8 mouse cellular contexts compared by ENCODE assay signal in genomic region chr2:156841841-156842706, GRCm38 (mm10). TPM values are rescaled to one million over a fixed set of nuclear protein-coding genes. Genes with fewer than 3 reads are reported as not detected.
A peak's percentile ranks its signal among the peaks of the same experiment; 100 is the strongest.
DNase-seq lines count a peak whose midpoint lies in the region; ATAC-seq and TF ChIP-seq lines count a peak whose summit lies in the region.

No protein-coding gene starts in this region.

- H3K9me3 ChIP-seq in forebrain, embryonic 15.5 days = no peaks in the 10 kb centered on the region
- no peaks in the 10 kb centered on the region for H3K9me3 ChIP-seq in hindbrain, embryonic 16.5 days (ENCODE audit: control insufficient read depth, low read length)
- H3K9me3 ChIP-seq in liver, embryonic 15.5 days (replicated peaks) = no peaks in the 10 kb centered on the region
- H3K9me3 ChIP-seq in neural tube, embryonic 14.5 days (ENCODE audit: control insufficient read depth, low read length) = no peaks in the 10 kb centered on the region

- peaks cover 15% of the 10 kb centered on the region for H3K4me1 ChIP-seq in lung, adult 2 months (ENCODE audit: control insufficient read depth, insufficient read depth, low read length)
- peaks cover 58% of the 10 kb centered on the region for H3K4me1 ChIP-seq in forebrain, embryonic 15.5 days
- peaks cover 34% of the 10 kb centered on the region for H3K4me1 ChIP-seq in hindbrain, embryonic 16.5 days (ENCODE audit: control insufficient read depth, insufficient read depth, low read depth, low read length)
- peaks cover 48% of the 10 kb centered on the region for H3K4me1 ChIP-seq in liver, embryonic 15.5 days (replicated peaks)
- peaks cover 24% of the 10 kb centered on the region; the same call in 1 of the 2 replicates for H3K4me1 ChIP-seq in neural tube, embryonic 14.5 days (ENCODE audit: control insufficient read depth, insufficient read depth, low read length)

- no peak overlapping the region for H3K4me3 ChIP-seq in lung, adult 2 months (replicated peaks; ENCODE audit: extremely low read depth, low read depth, low read length)
- H3K4me3 ChIP-seq in forebrain, embryonic 15.5 days = peak overlapping the region; percentile 67
- peak overlapping the region; percentile 66 for H3K4me3 ChIP-seq in hindbrain, embryonic 16.5 days (ENCODE audit: low read length)
- H3K4me3 ChIP-seq in liver, embryonic 15.5 days (replicated peaks) = peak overlapping the region; percentile 72
- H3K4me3 ChIP-seq in neural tube, embryonic 14.5 days (ENCODE audit: low read depth, low read length) = peak overlapping the region; percentile 59

- H3K27ac ChIP-seq in forebrain, embryonic 15.5 days (replicated peaks) = peak overlapping the region; percentile 86
- H3K27ac ChIP-seq in hindbrain, embryonic 16.5 days (ENCODE audit: low read depth, low read length) = peak overlapping the region; percentile 84
- H3K27ac ChIP-seq in liver, embryonic 15.5 days (replicated peaks) = peak overlapping the region; percentile 67
- H3K27ac ChIP-seq in neural tube, embryonic 14.5 days (ENCODE audit: low read depth, low read length) = no peak overlapping the region; the same call in 1 of the 2 replicates

- peak; percentile 26 to 36 for DNase-seq in lung, adult 18-20 months
- no peak for DNase-seq in lung, adult 2 months
- peak; percentile 76 for DNase-seq in adrenal gland, postnatal 14 days
- DNase-seq in thymus, postnatal 25 days = peak; percentile 38

- 28% methylated on average over 20 of the region's 20 CpGs for WGBS in lung, adult 2 months
- WGBS in forebrain, embryonic 15.5 days = 3% methylated on average over 20 of the region's 20 CpGs
- WGBS in hindbrain, embryonic 16.5 days = 9% methylated on average over 20 of the region's 20 CpGs
- WGBS in liver, embryonic 15.5 days (ENCODE audit: insufficient replicate concordance) = 7% methylated on average over 20 of the region's 20 CpGs
- 3% methylated on average over 20 of the region's 20 CpGs for WGBS in neural tube, embryonic 14.5 days

- no peak for TF ChIP-seq POLR2A in lung, adult 2 months (IDR thresholded peaks at IDR 0.05; ENCODE audit: borderline replicate concordance, extremely low read depth, low read depth, low read length)

- H3K27me3 ChIP-seq in forebrain, embryonic 15.5 days = no peaks in the 10 kb centered on the region
- H3K27me3 ChIP-seq in hindbrain, embryonic 16.5 days (replicated peaks; ENCODE audit: control insufficient read depth, insufficient read depth, low read length) = peaks cover 19% of the 10 kb centered on the region
- no peaks in the 10 kb centered on the region; the same call in 1 of the 2 replicates for H3K27me3 ChIP-seq in liver, embryonic 15.5 days
- H3K27me3 ChIP-seq in neural tube, embryonic 14.5 days (ENCODE audit: control insufficient read depth, insufficient read depth, low read length) = peaks cover 5% of the 10 kb centered on the region; the same call in 1 of the 2 replicates

- no peaks in the 10 kb centered on the region for H3K36me3 ChIP-seq in forebrain, embryonic 15.5 days
- H3K36me3 ChIP-seq in hindbrain, embryonic 16.5 days (ENCODE audit: control insufficient read depth, insufficient read depth, low read length) = no peaks in the 10 kb centered on the region
- peaks cover 11% of the 10 kb centered on the region; the same call in 1 of the 2 replicates for H3K36me3 ChIP-seq in liver, embryonic 15.5 days (replicated peaks)
- no peaks in the 10 kb centered on the region for H3K36me3 ChIP-seq in neural tube, embryonic 14.5 days (ENCODE audit: control insufficient read depth, insufficient read depth, low read length)

- ATAC-seq in forebrain, embryonic 15.5 days (replicated peaks) = peak; percentile 23
- ATAC-seq in hindbrain, embryonic 16.5 days = peak; percentile 43
- ATAC-seq in liver, embryonic 15.5 days (ENCODE audit: insufficient read depth) = 0 out of 2 replicates have a peak, but pooled peaks have one; percentile 4
- ATAC-seq in neural tube, embryonic 14.5 days (ENCODE audit: low read depth) = no peak

- peak overlapping the region; percentile 90 for H3K4me2 ChIP-seq in forebrain, embryonic 15.5 days (replicated peaks)
- peak overlapping the region; percentile 98 for H3K4me2 ChIP-seq in hindbrain, embryonic 16.5 days (ENCODE audit: low read length)
- peak overlapping the region; percentile 96 for H3K4me2 ChIP-seq in liver, embryonic 15.5 days
- peak overlapping the region; percentile 81 for H3K4me2 ChIP-seq in neural tube, embryonic 14.5 days (ENCODE audit: low read depth, low read length)

- no peak for TF ChIP-seq CTCF in lung, adult 2 months (IDR thresholded peaks at IDR 0.05; ENCODE audit: insufficient read depth, low read length)

- H3K9ac ChIP-seq in forebrain, embryonic 15.5 days (replicated peaks) = peak overlapping the region; percentile 72
- peak overlapping the region; percentile 74; the same call in 1 of the 2 replicates for H3K9ac ChIP-seq in hindbrain, embryonic 16.5 days (ENCODE audit: low read depth, low read length)
- peak overlapping the region; percentile 29; the same call in 1 of the 2 replicates for H3K9ac ChIP-seq in liver, embryonic 15.5 days
- no peak overlapping the region for H3K9ac ChIP-seq in neural tube, embryonic 14.5 days (replicated peaks; ENCODE audit: low read depth, low read length)

RNA-seq across cellular contexts. Expression of gene Tgif2, which starts 2.3 kb away (rescaled TPM):
- polyA plus RNA-seq in lung, adult 2 months (2012; rRNA removed) = 8.4 and 11.8 TPM in 2 replicates
- total RNA-seq in adrenal gland, postnatal 14 days (2021) = 6.9 and 7.7 TPM in 2 replicates
- polyA plus RNA-seq in forebrain, embryonic 15.5 days (2015; fragmentation: Nextera tagmentation; extraction: Ambion mirVana) = 42.4 and 45.2 TPM in 2 replicates
- polyA plus RNA-seq in hindbrain, embryonic 16.5 days (2015; fragmentation: Nextera tagmentation; extraction: Ambion mirVana) = 16.0 and 20.4 TPM in 2 replicates
- polyA plus RNA-seq in liver, embryonic 15.5 days (2015; fragmentation: Nextera tagmentation; extraction: Ambion mirVana) = 6.3 and 6.6 TPM in 2 replicates
- 11.2 and 14.9 TPM in 2 replicates for polyA plus RNA-seq in neural tube, embryonic 14.5 days (2014; fragmentation: Nextera tagmentation; extraction: Ambion mirVana)

RNA-seq across cellular contexts. Expression of gene 4930518I15Rik, which starts 15.7 kb away (rescaled TPM):
- 0.89 and 1.7 TPM in 2 replicates for polyA plus RNA-seq in lung, adult 2 months (2012; rRNA removed)
- 2.8 and 4.1 TPM in 2 replicates for total RNA-seq in adrenal gland, postnatal 14 days (2021)
- polyA plus RNA-seq in forebrain, embryonic 15.5 days (2015; fragmentation: Nextera tagmentation; extraction: Ambion mirVana) = 11.2 and 12.1 TPM in 2 replicates
- 6.9 and 8.1 TPM in 2 replicates for polyA plus RNA-seq in hindbrain, embryonic 16.5 days (2015; fragmentation: Nextera tagmentation; extraction: Ambion mirVana)
- 2.0 and 2.5 TPM in 2 replicates for polyA plus RNA-seq in liver, embryonic 15.5 days (2015; fragmentation: Nextera tagmentation; extraction: Ambion mirVana)
- 7.6 and 9.1 TPM in 2 replicates for polyA plus RNA-seq in neural tube, embryonic 14.5 days (2014; fragmentation: Nextera tagmentation; extraction: Ambion mirVana)

RNA-seq across cellular contexts. Expression of gene Rab5if, which starts 20.9 kb away (rescaled TPM):
- 82.5 and 104 TPM in 2 replicates for polyA plus RNA-seq in lung, adult 2 months (2012; rRNA removed)
- 269 and 294 TPM in 2 replicates for total RNA-seq in adrenal gland, postnatal 14 days (2021)
- polyA plus RNA-seq in forebrain, embryonic 15.5 days (2015; fragmentation: Nextera tagmentation; extraction: Ambion mirVana) = 144 and 145 TPM in 2 replicates
- polyA plus RNA-seq in hindbrain, embryonic 16.5 days (2015; fragmentation: Nextera tagmentation; extraction: Ambion mirVana) = 138 and 151 TPM in 2 replicates
- polyA plus RNA-seq in liver, embryonic 15.5 days (2015; fragmentation: Nextera tagmentation; extraction: Ambion mirVana) = 124 and 140 TPM in 2 replicates
- polyA plus RNA-seq in neural tube, embryonic 14.5 days (2014; fragmentation: Nextera tagmentation; extraction: Ambion mirVana) = 165 and 168 TPM in 2 replicates

RNA-seq across cellular contexts. Expression of gene Sla2, which starts 44.9 kb away (rescaled TPM):
- 0.86 and 0.95 TPM in 2 replicates for polyA plus RNA-seq in lung, adult 2 months (2012; rRNA removed)
- 0.26 and 1.2 TPM in 2 replicates for total RNA-seq in adrenal gland, postnatal 14 days (2021)
- 0.09 and 0.18 TPM in 2 replicates for polyA plus RNA-seq in forebrain, embryonic 15.5 days (2015; fragmentation: Nextera tagmentation; extraction: Ambion mirVana)
- 0.21 and 0.25 TPM in 2 replicates for polyA plus RNA-seq in hindbrain, embryonic 16.5 days (2015; fragmentation: Nextera tagmentation; extraction: Ambion mirVana)
- polyA plus RNA-seq in liver, embryonic 15.5 days (2015; fragmentation: Nextera tagmentation; extraction: Ambion mirVana) = 2.1 TPM in 2 replicates
- 0.15 and 0.24 TPM in 2 replicates for polyA plus RNA-seq in neural tube, embryonic 14.5 days (2014; fragmentation: Nextera tagmentation; extraction: Ambion mirVana)
